Mouse (Mus musculus) liver, postnatal 0 days (tissue): Measurements from ENCODE around the gene Psenen. TPM values are rescaled to one million over a fixed set of nuclear protein-coding genes. Genes with fewer than 3 reads are reported as not detected.

Experiments used
- ATAC-seq: fragments of 200-750 bp; cut with Nextera tagmentation; 2 replicates; pipeline ENCODE4 v1.8.0; 2017; ENCODE audit warnings: mild to moderate bottlenecking, moderate library complexity
- DNase-seq: peaks from one replicate; pipeline ENCODE4 v3.0.0-alpha.2; 2016
- H3K27ac ChIP-seq: fragments of 300-500 bp; sonication (generic); 2 replicates; pipeline ENCODE4 v1.5.1; 2014; ENCODE audit warnings: antibody characterized with exemption, moderate library complexity, mild to moderate bottlenecking, low read depth
- H3K27me3 ChIP-seq: fragments of 300-500 bp; sonication (generic); 2 replicates; pipeline ENCODE4 v1.6.1; 2014; ENCODE audit warnings: low read length, control low read depth, mixed read lengths; ENCODE audit not compliant: insufficient read depth
- H3K36me3 ChIP-seq: fragments of 300-500 bp; sonication (generic); replicated peaks from 2 replicates; pipeline ENCODE4 v1.6.1; 2014; ENCODE audit warnings: mild to moderate bottlenecking, control low read depth, low read length, moderate library complexity, mixed read lengths; ENCODE audit not compliant: insufficient read depth
- H3K4me1 ChIP-seq: fragments of 300-500 bp; sonication (generic); 2 replicates; pipeline ENCODE4 v1.6.1; 2014; ENCODE audit warnings: antibody characterized with exemption, mild to moderate bottlenecking, control low read depth; ENCODE audit not compliant: insufficient read depth
- H3K4me2 ChIP-seq: fragments of 300-500 bp; sonication (generic); 2 replicates; pipeline ENCODE4 v1.6.1; 2014; ENCODE audit warnings: low read depth, mild to moderate bottlenecking, low read length, moderate library complexity, mixed read lengths
- H3K4me3 ChIP-seq: fragments of 300-500 bp; sonication (generic); 2 replicates; pipeline ENCODE4 v1.5.1; 2014; ENCODE audit warnings: low read depth, low read length
- H3K9ac ChIP-seq: fragments of 300-500 bp; sonication (generic); replicated peaks from 2 replicates; pipeline ENCODE4 v1.6.1; 2014; ENCODE audit warnings: mild to moderate bottlenecking, moderate library complexity
- H3K9me3 ChIP-seq: fragments of 300-500 bp; sonication (generic); 2 replicates; pipeline ENCODE4 v1.6.1; 2016; ENCODE audit warnings: mild to moderate bottlenecking, control low read depth, low read length, mixed read lengths
- CTCF ChIP-seq: sonication (generic); IDR thresholded peaks from 2 replicates; pipeline ENCODE4 v1.5.1; 2016; ENCODE audit warnings: antibody characterized with exemption, low read depth
- EP300 ChIP-seq: IDR thresholded peaks from 2 replicates; pipeline ENCODE4 v1.6.1; 2016; ENCODE audit warnings: antibody characterized with exemption, low read depth, mild to moderate bottlenecking
- WGBS: fragments of 180-500 bp; shearing (Covaris S2); extraction: QIAGEN DNeasy Blood & Tissue Kit; methylation state at CpG from one replicate; pipeline ENCODE4 v1.1.7; 2014; ENCODE audit not compliant: insufficient replicate concordance; 5-methylcytosine and 5-hydroxymethylcytosine counted together
- polyA plus RNA-seq: library from polyadenylated mRNA; unstranded; fragments of >200 nt; fragmentation: Nextera tagmentation; extraction: Ambion mirVana; gene quantifications from 2 replicates; pipeline ENCODE4 v1.2.1, GENCODE M21; 2015

Psenen gene
- polyA plus RNA-seq, 1 experiment from 2014 or later: 85.3 TPM

GRCm38 (mm10) chr7:30585170-30585569 is 21.7 kb upstream of the Psenen start:
- H3K9ac ChIP-seq: no peak overlapping the region
- TF ChIP-seq EP300 (no peak), CTCF (no peak)
- no peaks in the 10 kb centered on the region for H3K9me3 ChIP-seq
- H3K4me3 ChIP-seq: no peak overlapping the region
- no peak overlapping the region for H3K27ac ChIP-seq
- 87% methylated on average over 7 of the region's 7 CpGs for WGBS
- peaks cover 13% of the 10 kb centered on the region; the same call in 1 of the 2 replicates for H3K4me1 ChIP-seq
- ATAC-seq (no peak), DNase-seq (no peak)
- H3K36me3 ChIP-seq: peaks cover 64% of the 10 kb centered on the region
- no peaks in the 10 kb centered on the region for H3K27me3 ChIP-seq
- no peak overlapping the region for H3K4me2 ChIP-seq

GRCm38 (mm10) chr7:30584339-30584738 is 20.9 kb upstream of the Psenen start:
- Histone ChIP-seq H3K9ac (no peak overlapping the region), H3K27me3 (no peaks in the 10 kb centered on the region), H3K4me1 (peaks cover 9% of the 10 kb centered on the region; the same call in 1 of the 2 replicates), H3K36me3 (peaks cover 72% of the 10 kb centered on the region), H3K4me3 (no peak overlapping the region), H3K27ac (no peak overlapping the region), H3K9me3 (no peaks in the 10 kb centered on the region), H3K4me2 (no peak overlapping the region)
- TF ChIP-seq CTCF: no peak
- DNase-seq (no peak), ATAC-seq (no peak)
- WGBS: 87% methylated on average over 10 of the region's 10 CpGs

GRCm38 (mm10) chr7:30581547-30581946 is 18.1 kb upstream of the Psenen start:
- WGBS: 94% methylated on average over 16 of the region's 16 CpGs
- TF ChIP-seq CTCF (no peak), EP300 (no peak)
- ATAC-seq: no peak
- no peak overlapping the region for H3K4me3 ChIP-seq
- H3K9me3 ChIP-seq: no peaks in the 10 kb centered on the region
- H3K27ac ChIP-seq: no peak overlapping the region
- DNase-seq: no peak
- H3K4me2 ChIP-seq: no peak overlapping the region
- H3K9ac ChIP-seq: no peak overlapping the region
- no peaks in the 10 kb centered on the region for H3K4me1 ChIP-seq
- H3K27me3 ChIP-seq: no peaks in the 10 kb centered on the region
- peaks cover 94% of the 10 kb centered on the region for H3K36me3 ChIP-seq

GRCm38 (mm10) chr7:30579950-30580349 is 16.5 kb upstream of the Psenen start:
- no peak for DNase-seq
- Histone ChIP-seq H3K4me3 (no peak overlapping the region), H3K4me2 (no peak overlapping the region)

GRCm38 (mm10) chr7:30572969-30573368 is 9.5 kb upstream of the Psenen start:
- Histone ChIP-seq H3K4me2 (no peak overlapping the region), H3K9ac (no peak overlapping the region), H3K27me3 (no peaks in the 10 kb centered on the region), H3K36me3 (peaks cover 89% of the 10 kb centered on the region), H3K27ac (no peak overlapping the region), H3K4me3 (no peak overlapping the region), H3K4me1 (no peaks in the 10 kb centered on the region), H3K9me3 (no peaks in the 10 kb centered on the region)
- DNase-seq (peak; percentile 58), ATAC-seq (peak; percentile 83)
- 64% methylated on average over 2 of the region's 2 CpGs for WGBS
- peak; percentile 87 for TF ChIP-seq EP300
- TF ChIP-seq CTCF: no peak

More at GRCm38 (mm10) chr7:30579950-30580349, 16.5 kb upstream of the Psenen start:
- Histone ChIP-seq H3K27ac (no peak overlapping the region), H3K9me3 (no peaks in the 10 kb centered on the region), H3K4me1 (no peaks in the 10 kb centered on the region), H3K27me3 (no peaks in the 10 kb centered on the region), H3K36me3 (peaks cover 94% of the 10 kb centered on the region), H3K9ac (no peak overlapping the region)
- WGBS: 83% methylated on average over 8 of the region's 8 CpGs
- TF ChIP-seq EP300 (no peak), CTCF (no peak)
- no peak for ATAC-seq

- DNase-seq (no peak), ATAC-seq (peak; percentile 56)
- peaks cover 89% of the 10 kb centered on the region for H3K36me3 ChIP-seq
- WGBS: 67% methylated on average over 5 of the region's 5 CpGs
- H3K27ac ChIP-seq: no peak overlapping the region
- H3K4me1 ChIP-seq: no peaks in the 10 kb centered on the region
- no peak overlapping the region for H3K9ac ChIP-seq
- no peak for TF ChIP-seq EP300
- TF ChIP-seq CTCF: peak; percentile 15; the same call in 1 of the 2 replicates
- no peaks in the 10 kb centered on the region for H3K27me3 ChIP-seq
- H3K9me3 ChIP-seq: no peaks in the 10 kb centered on the region
- H3K4me2 ChIP-seq: no peak overlapping the region
- H3K4me3 ChIP-seq: no peak overlapping the region
Observed at GRCm38 (mm10) chr7:30572389-30572788, 9.0 kb upstream of the Psenen start.

- H3K4me3 ChIP-seq: no peak overlapping the region
- no peak for ATAC-seq
Observed at GRCm38 (mm10) chr7:30567555-30567954, 4.1 kb upstream of the Psenen start.

More at GRCm38 (mm10) chr7:30567555-30567954, 4.1 kb upstream of the Psenen start:
- Histone ChIP-seq H3K27me3 (no peaks in the 10 kb centered on the region), H3K36me3 (peaks cover 63% of the 10 kb centered on the region), H3K4me1 (peaks cover 8% of the 10 kb centered on the region), H3K27ac (no peak overlapping the region), H3K9ac (no peak overlapping the region), H3K4me2 (no peak overlapping the region), H3K9me3 (no peaks in the 10 kb centered on the region)
- no peak for DNase-seq
- WGBS: 91% methylated on average over 11 of the region's 11 CpGs
- no peak for TF ChIP-seq EP300
- TF ChIP-seq CTCF: no peak
